Mouse (Mus musculus): ENCODE measurements around the gene Gm45837. TPM values are rescaled to one million over a fixed set of nuclear protein-coding genes. Genes with fewer than 3 reads are reported as not detected.
A peak's percentile ranks its signal among the peaks of the same experiment; 100 is the strongest.

Gene Gm45837
- not detected in 2 replicates for polyA plus RNA-seq (2015; fragmentation: Nextera tagmentation; extraction: Ambion mirVana)

DNA sequence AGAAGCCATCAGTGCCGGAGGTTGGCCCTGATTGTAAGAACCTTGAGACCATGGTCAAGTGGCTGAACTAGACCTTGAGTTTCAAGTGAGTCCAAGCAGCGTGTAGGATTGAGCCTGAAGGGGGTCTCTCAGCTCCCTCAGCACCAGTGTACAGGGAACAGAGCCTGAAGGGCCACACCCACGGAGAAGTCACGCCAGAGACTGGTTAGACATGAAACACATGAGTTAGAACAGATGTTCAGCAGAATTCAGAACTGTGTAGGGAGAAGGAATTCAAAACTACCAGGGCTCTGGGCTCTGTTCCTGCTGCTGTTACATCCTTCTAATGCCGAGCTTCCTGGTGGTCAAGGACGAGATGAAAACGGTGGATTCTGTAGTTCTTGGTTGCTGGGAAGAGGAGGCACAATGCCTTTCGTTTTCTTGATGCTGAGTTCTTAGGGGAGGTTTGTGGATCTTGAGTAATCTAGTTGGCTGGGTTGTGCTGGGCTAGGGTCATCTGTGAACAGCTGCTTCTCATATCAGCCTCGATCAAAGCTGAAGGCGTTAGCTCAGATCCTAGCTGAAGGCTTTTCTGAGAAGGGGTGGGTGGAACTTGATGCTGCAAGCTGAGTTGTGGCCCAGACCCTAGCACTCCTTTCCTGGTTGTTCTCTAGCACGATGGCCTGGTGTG, at the start of gene Gm45837:
Gm45837 (plus strand) TSS at position 620 of the 670 bp plus-strand sequence.
- Histone ChIP-seq H3K4me1 (replicated peaks) (peaks cover 13% of the 10 kb centered on the region), H3K9me3 (no peaks in the 10 kb centered on the region), H3K27me3 (no peaks in the 10 kb centered on the region), H3K9ac (no peak within 1 kb of the TSS), H3K4me3 (no peak within 1 kb of the TSS), H3K4me2 (no peak within 1 kb of the TSS), H3K36me3 (no peaks in the 10 kb centered on the region), H3K27ac (replicated peaks) (no peak within 1 kb of the TSS)
- ATAC-seq (ENCODE audit: low read depth) = no peak
- WGBS = 83% methylated on average over 11 of the region's 11 CpGs

DNA sequence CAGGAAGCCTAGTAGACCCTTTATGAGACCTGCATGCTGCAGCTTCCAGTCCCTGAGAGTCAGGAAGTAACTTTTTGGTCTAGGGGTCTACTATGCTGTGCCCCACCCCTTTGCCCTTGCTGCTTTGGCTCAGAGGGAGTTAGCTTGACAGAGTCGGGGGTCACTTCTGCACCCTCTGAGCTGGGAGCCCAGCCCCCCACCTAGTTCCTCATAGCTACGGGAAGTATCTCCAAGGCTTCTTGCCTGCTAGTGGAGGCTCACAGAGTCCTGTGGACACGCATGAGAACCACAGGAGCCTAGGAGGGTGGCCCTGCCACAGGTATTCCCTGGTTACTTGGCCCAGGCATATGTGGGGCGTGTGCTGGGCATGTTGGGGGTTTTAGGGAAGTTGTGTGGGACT, 49.7 kb upstream of the Gm45837 start:
- Histone ChIP-seq H3K4me3 (no peak overlapping the region), H3K4me2 (no peak overlapping the region), H3K9me3 (no peaks in the 10 kb centered on the region), H3K4me1 (replicated peaks) (no peaks in the 10 kb centered on the region), H3K27me3 (no peaks in the 10 kb centered on the region), H3K9ac (no peak overlapping the region), H3K27ac (replicated peaks) (no peak overlapping the region), H3K36me3 (no peaks in the 10 kb centered on the region)
- WGBS = 76% methylated on average over 4 of the region's 4 CpGs
- no peak for ATAC-seq (ENCODE audit: low read depth)

DNA sequence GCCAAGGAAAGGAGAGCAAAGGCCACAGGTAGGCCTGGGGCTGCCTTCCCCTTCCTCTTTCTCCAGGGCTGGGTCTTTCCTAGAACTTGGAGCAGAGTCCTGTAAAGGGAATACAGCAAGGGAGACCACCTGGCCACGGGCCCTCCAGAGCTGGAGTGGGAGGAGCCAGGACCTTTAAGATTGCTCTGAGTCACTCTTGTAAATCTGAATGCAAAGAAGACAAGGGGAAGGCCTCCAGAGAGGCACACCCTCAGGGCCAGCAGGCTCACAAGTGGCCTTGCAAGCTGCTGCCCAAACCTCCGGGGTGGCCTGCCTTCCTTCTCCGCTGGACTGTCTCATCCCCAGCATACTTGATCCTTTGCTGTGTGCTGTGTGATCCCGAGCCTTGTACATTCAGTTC, 48.9 kb upstream of the Gm45837 start:
- Histone ChIP-seq H3K4me1 (replicated peaks) (no peaks in the 10 kb centered on the region), H3K4me3 (no peak overlapping the region), H3K36me3 (no peaks in the 10 kb centered on the region), H3K27ac (replicated peaks) (no peak overlapping the region), H3K27me3 (no peaks in the 10 kb centered on the region), H3K9ac (no peak overlapping the region), H3K4me2 (no peak overlapping the region), H3K9me3 (no peaks in the 10 kb centered on the region)
- no peak for ATAC-seq (ENCODE audit: low read depth)
- WGBS = 62% methylated on average over 4 of the region's 4 CpGs

DNA sequence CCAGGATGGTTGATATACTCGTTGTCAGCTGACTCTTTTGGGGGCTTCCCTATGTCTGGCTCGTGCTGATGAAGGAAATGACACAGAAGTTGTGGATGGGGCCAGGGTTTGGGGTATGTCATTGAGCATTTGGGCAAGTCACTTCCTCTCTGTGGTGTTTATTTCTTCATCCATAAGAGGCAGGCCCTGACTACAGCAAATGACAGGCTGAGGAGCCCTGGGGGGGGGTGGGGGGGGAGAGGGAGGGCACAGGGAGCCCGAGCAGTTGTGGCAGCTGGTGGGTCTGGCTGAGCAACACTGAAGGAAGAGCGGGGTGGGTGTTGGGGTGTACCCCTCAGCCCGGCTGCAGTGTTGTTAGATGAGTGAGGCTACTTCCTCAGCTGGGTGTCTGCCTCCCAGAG, 47.9 kb upstream of the Gm45837 start:
- no peaks in the 10 kb centered on the region for H3K27me3 ChIP-seq
- ATAC-seq (ENCODE audit: low read depth) = no peak
- no peak overlapping the region for H3K27ac ChIP-seq (replicated peaks)
- no peak overlapping the region for H3K4me2 ChIP-seq
- H3K9ac ChIP-seq = no peak overlapping the region
- no peaks in the 10 kb centered on the region for H3K4me1 ChIP-seq (replicated peaks)
- H3K4me3 ChIP-seq = no peak overlapping the region
- 76% methylated on average over 5 of the region's 5 CpGs for WGBS
- H3K36me3 ChIP-seq = no peaks in the 10 kb centered on the region
- no peaks in the 10 kb centered on the region for H3K9me3 ChIP-seq

DNA sequence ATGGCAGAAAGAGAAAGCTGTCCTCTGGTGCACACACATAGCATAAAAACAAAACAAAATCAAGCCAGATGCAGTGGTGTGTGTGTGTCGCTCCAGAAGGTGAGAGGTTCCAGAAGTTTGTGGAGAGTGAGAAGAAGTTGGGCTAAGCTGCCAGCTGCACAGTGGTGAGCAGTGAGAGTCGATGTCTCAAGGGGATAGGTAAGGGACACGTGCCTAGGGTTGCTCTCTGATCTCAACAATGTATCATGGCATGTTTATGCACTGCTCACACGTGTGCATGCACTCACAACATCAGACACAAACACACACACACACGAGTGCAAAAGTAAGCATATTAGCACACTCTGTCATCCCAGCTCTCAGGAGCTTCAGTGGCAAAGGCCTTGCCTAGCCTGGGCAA, 46.8 kb upstream of the Gm45837 start:
- no peaks in the 10 kb centered on the region for H3K27me3 ChIP-seq
- H3K36me3 ChIP-seq = no peaks in the 10 kb centered on the region
- 85% methylated on average over 5 of the region's 5 CpGs for WGBS
- H3K9ac ChIP-seq = no peak overlapping the region
- H3K27ac ChIP-seq (replicated peaks) = no peak overlapping the region
- H3K4me3 ChIP-seq = no peak overlapping the region
- H3K4me2 ChIP-seq = no peak overlapping the region
- H3K9me3 ChIP-seq = no peaks in the 10 kb centered on the region
- ATAC-seq (ENCODE audit: low read depth) = no peak
- no peaks in the 10 kb centered on the region for H3K4me1 ChIP-seq (replicated peaks)

DNA sequence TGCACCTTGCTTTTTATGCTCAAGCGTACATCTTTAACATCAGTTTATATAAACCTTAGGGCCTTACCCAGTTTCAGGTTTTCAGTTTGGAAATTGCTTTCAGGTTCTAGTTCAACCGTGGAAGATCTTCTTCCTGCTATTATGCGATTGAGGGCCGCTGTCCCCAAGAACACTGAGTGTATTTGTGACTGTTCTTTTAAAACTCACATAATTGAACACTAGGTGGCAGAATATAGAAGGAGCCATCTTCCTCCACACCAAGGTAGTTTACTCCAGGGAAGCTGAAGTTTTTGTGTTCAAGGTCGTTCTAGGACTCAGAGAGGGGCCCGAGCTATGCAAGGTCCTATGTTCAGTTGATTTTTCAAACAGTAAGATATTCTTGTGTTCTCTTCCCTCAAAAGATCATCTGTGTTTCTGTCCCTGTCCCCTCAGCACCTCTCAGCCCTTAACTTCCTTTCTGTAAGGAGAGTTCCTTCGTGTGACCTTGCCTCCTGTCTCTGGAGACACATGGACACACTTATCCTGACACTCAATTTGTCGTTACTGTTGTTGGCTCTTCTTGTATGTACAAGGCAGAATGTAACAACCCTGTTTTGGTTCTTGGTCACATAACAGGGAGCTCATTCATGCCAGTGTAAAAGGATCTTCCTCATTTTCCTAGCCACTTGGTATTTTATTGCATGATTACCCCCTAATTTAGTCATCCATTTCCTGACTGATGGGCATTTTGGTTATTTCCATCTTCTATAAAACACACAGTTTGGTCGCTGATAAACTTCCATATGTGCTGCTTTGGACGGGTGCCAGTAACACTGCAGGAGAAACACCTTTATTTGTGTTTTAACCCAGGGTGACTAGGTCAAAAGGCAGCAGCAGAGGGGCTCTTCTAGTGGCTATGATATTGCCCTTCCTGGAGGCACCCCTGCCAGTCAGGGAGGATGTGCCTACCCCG, 42.5 kb upstream of the Gm45837 start:
- H3K4me3 ChIP-seq = no peak overlapping the region
- no peak for ATAC-seq (ENCODE audit: low read depth)
- no peak overlapping the region for H3K27ac ChIP-seq (replicated peaks)
- H3K4me2 ChIP-seq = no peak overlapping the region
- no peaks in the 10 kb centered on the region for H3K36me3 ChIP-seq
- H3K9ac ChIP-seq = no peak overlapping the region
- H3K4me1 ChIP-seq (replicated peaks) = no peaks in the 10 kb centered on the region
- no peaks in the 10 kb centered on the region for H3K9me3 ChIP-seq
- no peaks in the 10 kb centered on the region for H3K27me3 ChIP-seq
- WGBS = 56% methylated on average over 11 of the region's 11 CpGs

DNA sequence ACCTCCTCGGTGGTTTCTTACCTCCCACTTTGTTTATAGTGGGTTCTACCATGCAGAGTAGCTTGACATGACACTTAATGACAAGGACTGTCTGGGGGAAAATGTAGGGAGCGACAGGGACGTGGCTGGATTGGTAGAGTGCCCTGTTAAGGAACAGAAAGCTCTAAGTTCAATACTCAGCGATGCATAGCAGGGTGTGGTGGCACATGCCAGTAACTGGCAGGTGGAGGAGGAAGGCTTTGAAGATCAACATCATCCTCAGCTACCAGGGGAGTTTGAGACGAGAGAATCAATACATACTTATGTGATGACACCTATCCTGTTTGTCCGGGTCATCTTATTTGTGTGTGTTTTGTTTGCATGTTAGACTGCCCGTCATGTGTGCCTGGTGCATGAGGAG, 41.0 kb upstream of the Gm45837 start:
- 80% methylated on average over 7 of the region's 7 CpGs for WGBS

DNA sequence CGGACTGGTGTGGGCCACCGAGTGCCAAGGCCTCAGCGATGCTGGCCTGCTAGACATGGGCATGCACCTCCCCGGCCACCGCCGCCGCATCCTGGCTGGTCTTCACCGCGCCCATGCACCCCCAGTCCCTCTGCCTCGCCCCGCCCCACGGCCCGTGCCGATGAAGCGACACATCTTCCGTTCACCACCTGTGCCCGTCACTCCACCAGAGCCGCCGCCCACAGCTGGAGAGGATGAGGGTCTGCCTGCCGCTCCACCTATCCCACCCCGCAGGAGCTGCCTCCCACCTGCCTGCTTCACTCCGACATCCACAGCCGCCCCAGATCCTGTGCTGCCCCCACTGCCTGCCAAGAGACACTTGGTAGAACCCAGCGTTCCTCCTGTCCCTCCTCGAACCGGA, 37.6 kb upstream of the Gm45837 start:
- Histone ChIP-seq H3K4me1 (replicated peaks) (peaks cover 13% of the 10 kb centered on the region; the same call in 1 of the 2 replicates), H3K9ac (0 out of 2 replicates have a peak overlapping the region, but pooled peaks have one; percentile 26), H3K27ac (replicated peaks) (no peak overlapping the region), H3K27me3 (no peaks in the 10 kb centered on the region), H3K9me3 (no peaks in the 10 kb centered on the region), H3K4me2 (no peak overlapping the region), H3K36me3 (no peaks in the 10 kb centered on the region), H3K4me3 (no peak overlapping the region)
- 84% methylated on average over 26 of the region's 26 CpGs for WGBS
- ATAC-seq (ENCODE audit: low read depth) = no peak

More for the DNA sequence above, 41.0 kb upstream of the Gm45837 start:
- no peak overlapping the region for H3K4me3 ChIP-seq
- H3K36me3 ChIP-seq = no peaks in the 10 kb centered on the region
- H3K9me3 ChIP-seq = no peaks in the 10 kb centered on the region
- no peak overlapping the region for H3K9ac ChIP-seq
- no peak overlapping the region for H3K27ac ChIP-seq (replicated peaks)
- no peak for ATAC-seq (ENCODE audit: low read depth)
- H3K4me1 ChIP-seq (replicated peaks) = no peaks in the 10 kb centered on the region
- H3K27me3 ChIP-seq = no peaks in the 10 kb centered on the region
- H3K4me2 ChIP-seq = no peak overlapping the region

DNA sequence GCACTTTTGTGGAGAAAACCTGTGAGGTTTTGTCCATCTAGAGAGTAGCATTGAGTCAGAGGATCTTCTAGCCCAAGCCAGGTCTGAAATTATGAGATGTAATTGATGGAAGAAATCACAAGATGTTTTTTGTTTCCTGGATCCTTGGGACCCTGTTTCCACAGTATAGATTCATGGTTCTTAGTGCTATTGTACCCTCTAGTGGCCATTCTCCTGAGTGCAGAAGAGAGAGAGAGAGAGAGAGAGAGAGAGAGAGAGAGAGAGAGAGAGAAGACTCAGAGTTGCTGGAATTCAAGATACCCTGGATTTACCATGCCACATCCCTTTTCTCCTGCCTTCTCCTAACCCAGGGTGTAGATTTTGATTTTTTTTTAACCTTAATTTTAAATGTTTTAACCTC, 36.5 kb upstream of the Gm45837 start:
- H3K9ac ChIP-seq = peak overlapping the region; percentile 12; the same call in 1 of the 2 replicates

DNA sequence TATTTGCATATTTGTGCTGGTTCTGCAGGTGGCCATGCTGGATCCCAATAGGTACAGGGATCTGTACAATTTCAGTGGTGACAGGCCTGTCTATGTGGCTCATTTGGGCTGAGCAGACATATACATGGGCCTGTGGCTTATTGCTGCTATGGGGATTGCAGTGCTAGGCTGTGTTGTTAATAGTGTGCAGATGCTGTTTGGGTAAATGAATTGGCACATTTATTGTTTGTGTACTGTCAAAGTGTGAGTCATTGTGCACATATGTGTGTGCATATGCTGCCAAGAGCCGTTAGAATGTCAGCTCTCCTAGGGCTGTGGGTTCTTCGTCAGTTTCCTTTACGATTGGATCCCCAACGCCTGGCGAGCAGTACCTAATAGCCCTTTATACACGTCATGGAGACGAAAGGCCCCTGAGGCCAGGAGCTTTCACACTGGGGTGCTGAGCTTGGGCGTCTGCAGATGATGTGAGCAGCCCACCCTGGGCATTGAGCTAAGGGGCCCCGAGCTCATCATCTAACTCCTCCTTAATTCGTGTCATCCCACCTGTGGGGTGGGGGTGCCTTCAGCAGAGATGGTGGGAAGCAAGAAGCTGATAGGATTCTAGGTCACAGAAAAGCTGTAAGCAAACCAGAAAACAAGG, 33.9 kb upstream of the Gm45837 start:
- no peak overlapping the region for H3K4me3 ChIP-seq
- H3K9ac ChIP-seq = no peak overlapping the region
- no peak; the same call in 1 of the 2 replicates for ATAC-seq (ENCODE audit: low read depth)
- H3K4me1 ChIP-seq (replicated peaks) = peaks cover 16% of the 10 kb centered on the region; the same call in 1 of the 2 replicates
- no peaks in the 10 kb centered on the region for H3K36me3 ChIP-seq
- H3K27ac ChIP-seq (replicated peaks) = no peak overlapping the region
- 48% methylated on average over 10 of the region's 10 CpGs for WGBS
- H3K27me3 ChIP-seq = no peaks in the 10 kb centered on the region
- no peaks in the 10 kb centered on the region for H3K9me3 ChIP-seq
- H3K4me2 ChIP-seq = no peak overlapping the region

More for the DNA sequence above, 36.5 kb upstream of the Gm45837 start:
- peak; percentile 66; the same call in 1 of the 2 replicates for ATAC-seq (ENCODE audit: low read depth)
- Histone ChIP-seq H3K36me3 (no peaks in the 10 kb centered on the region), H3K9me3 (no peaks in the 10 kb centered on the region), H3K4me1 (replicated peaks) (peaks cover 16% of the 10 kb centered on the region; the same call in 1 of the 2 replicates), H3K4me3 (no peak overlapping the region), H3K27me3 (no peaks in the 10 kb centered on the region), H3K4me2 (no peak overlapping the region), H3K27ac (replicated peaks) (no peak overlapping the region)

DNA sequence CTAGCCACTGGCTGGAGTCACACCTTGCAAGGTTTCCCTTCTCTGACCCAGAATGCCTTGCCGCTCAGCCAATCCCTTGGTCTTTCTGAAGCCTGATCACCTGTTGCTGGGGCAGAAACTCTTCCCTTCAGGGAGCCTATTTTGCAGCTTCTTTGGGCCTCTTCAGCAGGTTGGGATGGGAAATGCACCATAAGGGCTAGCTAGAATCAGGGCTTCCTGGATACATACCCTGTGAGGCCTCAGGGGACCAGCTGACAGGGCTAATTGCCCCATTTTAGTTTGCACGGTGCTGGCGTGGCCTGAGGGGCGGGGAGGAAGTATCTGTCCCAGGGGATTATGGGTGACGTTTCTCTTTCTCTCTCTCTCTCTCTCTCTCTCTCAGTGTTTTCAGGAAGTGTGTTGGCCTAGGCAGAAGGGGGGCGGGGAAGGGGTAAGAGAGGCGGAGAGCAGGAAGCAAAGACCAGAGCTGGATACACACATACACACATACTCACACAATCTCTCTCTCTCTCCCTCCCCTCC, 32.9 kb upstream of the Gm45837 start:
- no peaks in the 10 kb centered on the region for H3K9me3 ChIP-seq
- no peak overlapping the region for H3K27ac ChIP-seq (replicated peaks)
- no peak for ATAC-seq (ENCODE audit: low read depth)
- 28% methylated on average over 6 of the region's 7 CpGs for WGBS
- no peaks in the 10 kb centered on the region for H3K27me3 ChIP-seq
- no peak overlapping the region for H3K4me2 ChIP-seq
- no peaks in the 10 kb centered on the region for H3K36me3 ChIP-seq
- H3K4me1 ChIP-seq (replicated peaks) = peaks cover 16% of the 10 kb centered on the region; the same call in 1 of the 2 replicates
- peak overlapping the region; percentile 23; the same call in 1 of the 2 replicates for H3K9ac ChIP-seq
- no peak overlapping the region for H3K4me3 ChIP-seq
